Mouse (Mus musculus) Patski (cell line): ENCODE measurements around the gene Calm4. TPM values are rescaled to one million over a fixed set of nuclear protein-coding genes. Genes with fewer than 3 reads are reported as not detected.

Experiments used
- ATAC-seq: fragments of 100-300 bp; one replicate; pipeline ENCODE4 v1.8.0; 2021
- CTCF ChIA-PET: fragments of 350-600 bp; sonication (Branson Sonifier 250); formaldehyde crosslinking; loops from one replicate; lab custom pipeline; 2022; ENCODE audit warnings: inconsistent platforms; lab: Charles Lee
- POLR2A ChIA-PET: fragments of 350-600 bp; sonication (Branson Sonifier 250); formaldehyde crosslinking; loops from one replicate; lab custom pipeline; 2022; ENCODE audit warnings: antibody characterized with exemption, inconsistent platforms; lab: Charles Lee
- DNase-seq: peaks from one replicate; pipeline ENCODE4 v3.0.0-alpha.2; 2011; ENCODE audit warnings: low read depth, low spot score
- H3K27me3 ChIP-seq: fragments of 371-371 bp; one replicate; pipeline ENCODE4 v1.5.1; 2021
- CTCF ChIP-seq: fragments of 100-300 bp; IDR thresholded peaks from one replicate; pipeline ENCODE4 v1.5.1; 2021
- in situ Hi-C: fragments of 300-500 bp; cut with MboI; formaldehyde crosslinking; loops from 3 replicates; pipeline ENCODE4 v1.11.1; 2018; ENCODE audit warnings: low pct_unique_long_range_greater_than_20kb, mixed read lengths
- polyA plus RNA-seq: library from polyadenylated mRNA; unstranded; gene quantifications from one replicate; pipeline ENCODE4 v1.2.3, GENCODE M21; 2021

Calm4 gene
- polyA plus RNA-seq, 1 experiment from 2014 or later: not detected

- ChIA-PET CTCF (interaction anchor here (0.6 to 0.9 kb wide), 3 partner anchors 9 to 211 kb away, joined by 3 read pairs; no protein-coding TSS in a partner anchor), POLR2A (interaction anchor here (1.8 kb wide), 1 partner anchor 11 kb away, joined by 4 read pairs; no protein-coding TSS in a partner anchor)
- no peak for ATAC-seq
These were observed 38.9 kb downstream of the Calm4 start for GRCm38 (mm10) chr13:3876448-3876847.

GRCm38 (mm10) chr13:3877185-3877584, 39.6 kb downstream of the Calm4 start:
- in situ Hi-C loops: no loop called here
- DNase-seq (no peak), ATAC-seq (no peak)
- no peak for TF ChIP-seq CTCF
- POLR2A ChIA-PET: no interaction called here
- CTCF ChIA-PET: interaction anchor here (0.6 to 1.7 kb wide), 3 partner anchors 10 to 211 kb away, joined by 3 to 5 read pairs (median 3); no protein-coding TSS in a partner anchor
- H3K27me3 ChIP-seq: no peaks in the 10 kb centered on the region

More at GRCm38 (mm10) chr13:3876448-3876847, 38.9 kb downstream of the Calm4 start:
- no peak for DNase-seq
- in situ Hi-C loops: no loop called here
- H3K27me3 ChIP-seq: no peaks in the 10 kb centered on the region
- no peak for TF ChIP-seq CTCF

GRCm38 (mm10) chr13:3877679-3878220, 40.2 kb downstream of the Calm4 start:
- ATAC-seq: no peak
- in situ Hi-C loops: no loop called here
- TF ChIP-seq CTCF: no peak
- H3K27me3 ChIP-seq: no peaks in the 10 kb centered on the region
- ChIA-PET CTCF (interaction anchor here (1.7 kb wide), 1 partner anchor 212 kb away, joined by 5 read pairs; no protein-coding TSS in a partner anchor), POLR2A (interaction anchor here (0.5 to 0.6 kb wide), 3 partner anchors 14 to 180 kb away, joined by 3 to 4 read pairs (median 3); no protein-coding TSS in a partner anchor)
- DNase-seq: no peak

- in situ Hi-C loops: loop anchor here (5.0 kb wide), 1 partner anchor 109 kb away; no protein-coding TSS in a partner anchor
- TF ChIP-seq CTCF: no peak
- ChIA-PET POLR2A (no interaction called here), CTCF (no interaction called here)
- peak; percentile 48 for ATAC-seq
- no peaks in the 10 kb centered on the region for H3K27me3 ChIP-seq
- no peak for DNase-seq
These were observed 49.1 kb downstream of the Calm4 start for GRCm38 (mm10) chr13:3886663-3887062.

Other genes with a start within 250 kb of the Calm4 start
- 26.3 TPM for gene Fam208b, start 226.6 kb upstream of the Calm4 start, polyA plus RNA-seq
- gene Asb13, start 203.7 kb upstream of the Calm4 start, polyA plus RNA-seq: 14.2 TPM
- gene Calml3, start 33.4 kb upstream of the Calm4 start, polyA plus RNA-seq: 0.15 TPM
- gene Calm5, start 16.4 kb downstream of the Calm4 start, polyA plus RNA-seq: not detected
- gene Net1, start 80.5 kb downstream of the Calm4 start, polyA plus RNA-seq: 319 TPM
- gene Tubal3, start 80.5 kb downstream of the Calm4 start, polyA plus RNA-seq: not detected
- gene Ucn3, start 107.6 kb downstream of the Calm4 start, polyA plus RNA-seq: not detected
- gene Akr1c14, start 211.3 kb downstream of the Calm4 start, polyA plus RNA-seq: 2.2 TPM